Mouse (Mus musculus): ENCODE results near the gene Nxph3.
"Not testable (repeated sequence)": the region's sequence is repeated elsewhere in the genome, so short reads cannot be mapped to it uniquely, and the experiment has no call there.

Gene Nxph3

GRCm38 (mm10) chr11:95519299-95519698 is 4.9 kb upstream of the Nxph3 start:
- DNase-seq (ENCODE audit: low read depth, low spot score) = no peak

GRCm38 (mm10) chr11:95517162-95517561 is 2.8 kb upstream of the Nxph3 start:
- DNase-seq (ENCODE audit: low read depth, low spot score) = no peak

GRCm38 (mm10) chr11:95516491-95516911 is 2.1 kb upstream of the Nxph3 start:
- DNase-seq (ENCODE audit: low read depth, low spot score) = no peak

- DNase-seq (ENCODE audit: low read depth, low spot score) = no peak
These were observed 1.3 kb upstream of the Nxph3 start for GRCm38 (mm10) chr11:95515376-95516323.

GRCm38 (mm10) chr11:95513461-95514297 is 691 bp downstream of the Nxph3 start:
- DNase-seq (ENCODE audit: low read depth, low spot score) = no peak

GRCm38 (mm10) chr11:95512383-95512782 is 2.0 kb downstream of the Nxph3 start:
- no peak for DNase-seq (ENCODE audit: low read depth, low spot score)

GRCm38 (mm10) chr11:95511919-95512318 is 2.5 kb downstream of the Nxph3 start:
- no peak for DNase-seq (ENCODE audit: low read depth, low spot score)

GRCm38 (mm10) chr11:95510631-95511030 is 3.7 kb downstream of the Nxph3 start:
- no peak for DNase-seq (ENCODE audit: low read depth, low spot score)

GRCm38 (mm10) chr11:95509126-95509717 is 5.1 kb downstream of the Nxph3 start:
- no peak for DNase-seq (ENCODE audit: low read depth, low spot score)

GRCm38 (mm10) chr11:95508211-95508926 is 6.0 kb downstream of the Nxph3 start:
- no peak for DNase-seq (ENCODE audit: low read depth, low spot score)

GRCm38 (mm10) chr11:95507785-95508184 is 6.6 kb downstream of the Nxph3 start:
- no peak for DNase-seq (ENCODE audit: low read depth, low spot score)

GRCm38 (mm10) chr11:95507041-95507716 is 7.2 kb downstream of the Nxph3 start:
- DNase-seq (ENCODE audit: low read depth, low spot score) = no peak

GRCm38 (mm10) chr11:95504271-95504731 is 10.1 kb downstream of the Nxph3 start:
- DNase-seq (ENCODE audit: low read depth, low spot score) = no peak

- no peak for DNase-seq (ENCODE audit: low read depth, low spot score)
These were observed 10.7 kb downstream of the Nxph3 start for GRCm38 (mm10) chr11:95503581-95504180.

GRCm38 (mm10) chr11:95501826-95502225 is 12.5 kb downstream of the Nxph3 start:
- DNase-seq (ENCODE audit: low read depth, low spot score) = not testable (repeated sequence)

GRCm38 (mm10) chr11:95500836-95501235 is 13.5 kb downstream of the Nxph3 start:
- no peak for DNase-seq (ENCODE audit: low read depth, low spot score)

- DNase-seq (ENCODE audit: low read depth, low spot score) = no peak
These were observed 14.0 kb downstream of the Nxph3 start for GRCm38 (mm10) chr11:95500412-95500811.

- DNase-seq (ENCODE audit: low read depth, low spot score) = no peak
These were observed 16.4 kb downstream of the Nxph3 start for GRCm38 (mm10) chr11:95497921-95498320.

GRCm38 (mm10) chr11:95495883-95496282 is 18.5 kb downstream of the Nxph3 start:
- DNase-seq (ENCODE audit: low read depth, low spot score) = no peak

- no peak for DNase-seq (ENCODE audit: low read depth, low spot score)
These were observed 20.0 kb downstream of the Nxph3 start for GRCm38 (mm10) chr11:95494374-95494773.
